Mouse (Mus musculus): ENCODE results near the gene Chd4. TPM values are rescaled to one million over a fixed set of nuclear protein-coding genes. Genes with fewer than 3 reads are reported as not detected.
A peak's percentile ranks its signal among the peaks of the same experiment; 100 is the strongest.

The Chd4 gene
- polyA plus RNA-seq, 1 experiment from 2014 or later, result 24.5 TPM

GRCm38 (mm10) chr6:125168086-125168485, 72.3 kb downstream of the Chd4 start:
- peaks cover 69% of the 10 kb centered on the region for H3K36me3 ChIP-seq (replicated peaks; ENCODE audit: insufficient read depth, low read length)
- H3K4me1 ChIP-seq (ENCODE audit: insufficient read depth), result peaks cover 39% of the 10 kb centered on the region
- no peak overlapping the region for H3K4me2 ChIP-seq (ENCODE audit: low read depth, low read length)
- H3K4me3 ChIP-seq (ENCODE audit: low read depth, low read length), result no peak overlapping the region
- H3K9me3 ChIP-seq (ENCODE audit: low read length), result no peaks in the 10 kb centered on the region
- ATAC-seq (no peak), DNase-seq (no peak)
- peak overlapping the region; percentile 44; the same call in 1 of the 2 replicates for H3K27ac ChIP-seq (ENCODE audit: low read depth)
- TF ChIP-seq EP300 (IDR thresholded peaks at IDR 0.05; ENCODE audit: low read depth) (no peak), CTCF (IDR thresholded peaks at IDR 0.05; ENCODE audit: low read depth) (no peak)
- no peaks in the 10 kb centered on the region for H3K27me3 ChIP-seq (ENCODE audit: insufficient read depth, low read length)
- 92% methylated on average over 14 of the region's 14 CpGs for WGBS (ENCODE audit: insufficient replicate concordance)
- H3K9ac ChIP-seq (replicated peaks), result no peak overlapping the region

GRCm38 (mm10) chr6:125170194-125170593, 74.4 kb downstream of the Chd4 start:
- Histone ChIP-seq H3K36me3 (replicated peaks; ENCODE audit: insufficient read depth, low read length) (peaks cover 77% of the 10 kb centered on the region), H3K27me3 (ENCODE audit: insufficient read depth, low read length) (no peaks in the 10 kb centered on the region)
- ATAC-seq, result no peak

GRCm38 (mm10) chr6:125172474-125172873, 76.7 kb downstream of the Chd4 start:
- WGBS (ENCODE audit: insufficient replicate concordance), result 64% methylated on average over 2 of the region's 2 CpGs
- Histone ChIP-seq H3K4me3 (ENCODE audit: low read depth, low read length) (no peak overlapping the region), H3K9ac (replicated peaks) (no peak overlapping the region), H3K9me3 (ENCODE audit: low read length) (no peaks in the 10 kb centered on the region), H3K4me2 (ENCODE audit: low read depth, low read length) (no peak overlapping the region), H3K4me1 (ENCODE audit: insufficient read depth) (peaks cover 19% of the 10 kb centered on the region), H3K27ac (ENCODE audit: low read depth) (peak overlapping the region; percentile 78), H3K27me3 (ENCODE audit: insufficient read depth, low read length) (no peaks in the 10 kb centered on the region), H3K36me3 (replicated peaks; ENCODE audit: insufficient read depth, low read length) (peaks cover 96% of the 10 kb centered on the region)
- ATAC-seq (peak; percentile 80), DNase-seq (peak; percentile 50)
- no peak for TF ChIP-seq CTCF (IDR thresholded peaks at IDR 0.05; ENCODE audit: low read depth)
- peak; percentile 56; the same call in 1 of the 2 replicates for TF ChIP-seq EP300 (IDR thresholded peaks at IDR 0.05; ENCODE audit: low read depth)

More at GRCm38 (mm10) chr6:125170194-125170593, 74.4 kb downstream of the Chd4 start:
- H3K9ac ChIP-seq (replicated peaks), result no peak overlapping the region
- no peak overlapping the region for H3K4me2 ChIP-seq (ENCODE audit: low read depth, low read length)
- TF ChIP-seq CTCF (IDR thresholded peaks at IDR 0.05; ENCODE audit: low read depth), result peak; percentile 47
- no peak for TF ChIP-seq EP300 (IDR thresholded peaks at IDR 0.05; ENCODE audit: low read depth)
- DNase-seq, result no peak
- peaks cover 31% of the 10 kb centered on the region for H3K4me1 ChIP-seq (ENCODE audit: insufficient read depth)
- H3K4me3 ChIP-seq (ENCODE audit: low read depth, low read length), result no peak overlapping the region
- H3K9me3 ChIP-seq (ENCODE audit: low read length), result no peaks in the 10 kb centered on the region
- 81% methylated on average over 6 of the region's 6 CpGs for WGBS (ENCODE audit: insufficient replicate concordance)
- H3K27ac ChIP-seq (ENCODE audit: low read depth), result no peak overlapping the region

- H3K27ac ChIP-seq (ENCODE audit: low read depth), result peak overlapping the region; percentile 78
- H3K36me3 ChIP-seq (replicated peaks; ENCODE audit: insufficient read depth, low read length), result peaks cover 96% of the 10 kb centered on the region
- no peak overlapping the region for H3K4me3 ChIP-seq (ENCODE audit: low read depth, low read length)
- H3K4me1 ChIP-seq (ENCODE audit: insufficient read depth), result peaks cover 12% of the 10 kb centered on the region
- no peaks in the 10 kb centered on the region for H3K9me3 ChIP-seq (ENCODE audit: low read length)
- H3K4me2 ChIP-seq (ENCODE audit: low read depth, low read length), result no peak overlapping the region
- 90% methylated on average over 7 of the region's 7 CpGs for WGBS (ENCODE audit: insufficient replicate concordance)
- no peak overlapping the region for H3K9ac ChIP-seq (replicated peaks)
- TF ChIP-seq EP300 (IDR thresholded peaks at IDR 0.05; ENCODE audit: low read depth), result no peak
- TF ChIP-seq CTCF (IDR thresholded peaks at IDR 0.05; ENCODE audit: low read depth), result no peak
- DNase-seq (no peak), ATAC-seq (no peak)
- no peaks in the 10 kb centered on the region for H3K27me3 ChIP-seq (ENCODE audit: insufficient read depth, low read length)
Observed at GRCm38 (mm10) chr6:125173256-125173655, 77.5 kb downstream of the Chd4 start.

GRCm38 (mm10) chr6:125175469-125175868, 79.7 kb downstream of the Chd4 start:
- WGBS (ENCODE audit: insufficient replicate concordance), result 93% methylated on average over 5 of the region's 5 CpGs
- TF ChIP-seq EP300 (IDR thresholded peaks at IDR 0.05; ENCODE audit: low read depth) (no peak), CTCF (IDR thresholded peaks at IDR 0.05; ENCODE audit: low read depth) (no peak)
- H3K36me3 ChIP-seq (replicated peaks; ENCODE audit: insufficient read depth, low read length), result peaks cover 92% of the 10 kb centered on the region

GRCm38 (mm10) chr6:125179601-125180000, 83.8 kb downstream of the Chd4 start:
- DNase-seq (no peak), ATAC-seq (no peak)
- no peak overlapping the region for H3K4me2 ChIP-seq (ENCODE audit: low read depth, low read length)
- H3K4me1 ChIP-seq (ENCODE audit: insufficient read depth), result no peaks in the 10 kb centered on the region
- H3K27me3 ChIP-seq (ENCODE audit: insufficient read depth, low read length), result no peaks in the 10 kb centered on the region
- H3K27ac ChIP-seq (ENCODE audit: low read depth), result no peak overlapping the region
- H3K9me3 ChIP-seq (ENCODE audit: low read length), result no peaks in the 10 kb centered on the region
- H3K36me3 ChIP-seq (replicated peaks; ENCODE audit: insufficient read depth, low read length), result peaks cover 94% of the 10 kb centered on the region
- no peak overlapping the region for H3K4me3 ChIP-seq (ENCODE audit: low read depth, low read length)
- 92% methylated on average over 7 of the region's 7 CpGs for WGBS (ENCODE audit: insufficient replicate concordance)
- no peak overlapping the region for H3K9ac ChIP-seq (replicated peaks)
- no peak for TF ChIP-seq EP300 (IDR thresholded peaks at IDR 0.05; ENCODE audit: low read depth)
- TF ChIP-seq CTCF (IDR thresholded peaks at IDR 0.05; ENCODE audit: low read depth), result no peak

More at GRCm38 (mm10) chr6:125175469-125175868, 79.7 kb downstream of the Chd4 start:
- ATAC-seq (no peak), DNase-seq (no peak)
- H3K9ac ChIP-seq (replicated peaks), result no peak overlapping the region
- H3K4me1 ChIP-seq (ENCODE audit: insufficient read depth), result peaks cover 6% of the 10 kb centered on the region
- no peak overlapping the region for H3K4me3 ChIP-seq (ENCODE audit: low read depth, low read length)
- H3K9me3 ChIP-seq (ENCODE audit: low read length), result no peaks in the 10 kb centered on the region
- H3K27ac ChIP-seq (ENCODE audit: low read depth), result no peak overlapping the region
- H3K27me3 ChIP-seq (ENCODE audit: insufficient read depth, low read length), result no peaks in the 10 kb centered on the region
- H3K4me2 ChIP-seq (ENCODE audit: low read depth, low read length), result no peak overlapping the region

Small RNAs within 50 kb of the gene (microRNA-seq; reads per million reads assigned to microRNA genes)
- not detected for gene Mir7045

Other genes with a start within 250 kb of the Chd4 start
- gene P3h3, start 238.2 kb upstream of the Chd4 start, polyA plus RNA-seq (2015; fragmentation: Nextera tagmentation; extraction: Ambion mirVana), result 0.80 and 0.88 TPM in 2 replicates
- gene Gpr162, start 232.0 kb upstream of the Chd4 start, polyA plus RNA-seq (2015; fragmentation: Nextera tagmentation; extraction: Ambion mirVana), result 0.04 and 0.08 TPM in 2 replicates
- 0.14 and 0.24 TPM in 2 replicates for gene Cd4, start 207.8 kb upstream of the Chd4 start, polyA plus RNA-seq (2015; fragmentation: Nextera tagmentation; extraction: Ambion mirVana)
- gene Lag3, start 184.3 kb upstream of the Chd4 start, polyA plus RNA-seq (2015; fragmentation: Nextera tagmentation; extraction: Ambion mirVana), result 0.33 and 0.40 TPM in 2 replicates
- gene Ptms, start 175.9 kb upstream of the Chd4 start, polyA plus RNA-seq (2015; fragmentation: Nextera tagmentation; extraction: Ambion mirVana), result 116 and 145 TPM in 2 replicates
- gene Mlf2, start 164.6 kb upstream of the Chd4 start, polyA plus RNA-seq (2015; fragmentation: Nextera tagmentation; extraction: Ambion mirVana), result 119 and 136 TPM in 2 replicates
- gene Cops7a, start 130.4 kb upstream of the Chd4 start, polyA plus RNA-seq (2015; fragmentation: Nextera tagmentation; extraction: Ambion mirVana), result 61.0 TPM in 2 replicates
- gene Pianp, start 99.3 kb upstream of the Chd4 start, polyA plus RNA-seq (2015; fragmentation: Nextera tagmentation; extraction: Ambion mirVana), result 0.07 and 0.15 TPM in 2 replicates
- gene Zfp384, start 86.8 kb upstream of the Chd4 start, polyA plus RNA-seq (2015; fragmentation: Nextera tagmentation; extraction: Ambion mirVana), result 3.3 and 3.5 TPM in 2 replicates
- gene Ing4, start 56.2 kb upstream of the Chd4 start, polyA plus RNA-seq (2015; fragmentation: Nextera tagmentation; extraction: Ambion mirVana), result 23.8 and 24.3 TPM in 2 replicates
- gene Acrbp, start 46.3 kb upstream of the Chd4 start, polyA plus RNA-seq (2015; fragmentation: Nextera tagmentation; extraction: Ambion mirVana), result 1.3 and 2.0 TPM in 2 replicates
- gene Lpar5, start 28.1 kb upstream of the Chd4 start, polyA plus RNA-seq (2015; fragmentation: Nextera tagmentation; extraction: Ambion mirVana), result 0.57 and 0.85 TPM in 2 replicates
- gene Nop2, start 35.9 kb downstream of the Chd4 start, polyA plus RNA-seq (2015; fragmentation: Nextera tagmentation; extraction: Ambion mirVana), result 23.2 and 24.8 TPM in 2 replicates
- gene Iffo1, start 49.3 kb downstream of the Chd4 start, polyA plus RNA-seq (2015; fragmentation: Nextera tagmentation; extraction: Ambion mirVana), result 4.2 and 4.8 TPM in 2 replicates
- gene Gapdh, start 70.5 kb downstream of the Chd4 start, polyA plus RNA-seq (2015; fragmentation: Nextera tagmentation; extraction: Ambion mirVana), result 1,355 and 1,565 TPM in 2 replicates
- gene Ncapd2, start 95.7 kb downstream of the Chd4 start, polyA plus RNA-seq (2015; fragmentation: Nextera tagmentation; extraction: Ambion mirVana), result 33.5 and 39.1 TPM in 2 replicates
- 210 and 215 TPM in 2 replicates for gene Mrpl51, start 95.8 kb downstream of the Chd4 start, polyA plus RNA-seq (2015; fragmentation: Nextera tagmentation; extraction: Ambion mirVana)
- 1.4 and 1.7 TPM in 2 replicates for gene Vamp1, start 119.6 kb downstream of the Chd4 start, polyA plus RNA-seq (2015; fragmentation: Nextera tagmentation; extraction: Ambion mirVana)
- gene Tapbpl, start 135.9 kb downstream of the Chd4 start, polyA plus RNA-seq (2015; fragmentation: Nextera tagmentation; extraction: Ambion mirVana), result 14.4 and 14.7 TPM in 2 replicates
- gene Cd27, start 141.0 kb downstream of the Chd4 start, polyA plus RNA-seq (2015; fragmentation: Nextera tagmentation; extraction: Ambion mirVana), result 1.1 and 2.3 TPM in 2 replicates
- gene Tuba3a, start 190.1 kb downstream of the Chd4 start, polyA plus RNA-seq (2015; fragmentation: Nextera tagmentation; extraction: Ambion mirVana), result not detected in 2 replicates
- 31.8 TPM in 2 replicates for gene Ltbr, start 217.9 kb downstream of the Chd4 start, polyA plus RNA-seq (2015; fragmentation: Nextera tagmentation; extraction: Ambion mirVana)
- gene Scnn1a, start 224.7 kb downstream of the Chd4 start, polyA plus RNA-seq (2015; fragmentation: Nextera tagmentation; extraction: Ambion mirVana), result 0.76 and 1.1 TPM in 2 replicates

All from liver, postnatal 0 days (tissue).